In genomic region chr1:172368768-172369418, GRCm38 (mm10) we compare ENCODE assay signal across 9 mouse cellular contexts. TPM values are rescaled to one million over a fixed set of nuclear protein-coding genes. Genes with fewer than 3 reads are reported as not detected.
DNase-seq lines count a peak whose midpoint lies in the region; ATAC-seq and TF ChIP-seq lines count a peak whose summit lies in the region.
"Had no signal": no experiment of that assay in that cellular context is flagged by ENCODE, and none has a peak within 500 bp of the region (broad histone marks: within the 10 kb centered on the region; RNA-seq: fewer than 3 reads in every experiment).

No protein-coding gene starts in this region.

- TF ChIP-seq EP300 in CH12.LX (IDR thresholded peaks at IDR 0.05; ENCODE audit: low read length): no peak

- WGBS in cerebellum, adult 2 months: 26% methylated on average over 23 of the region's 23 CpGs
- WGBS in hindbrain, embryonic 11.5 days: 32% methylated on average over 23 of the region's 23 CpGs
- WGBS in liver, embryonic 12.5 days (ENCODE audit: insufficient replicate concordance): 28% methylated on average over 23 of the region's 23 CpGs

- ATAC-seq in hindbrain, embryonic 11.5 days (ENCODE audit: low FRiP score): peak; percentile 47
- ATAC-seq in liver, embryonic 12.5 days: no peak

- no peaks in the 10 kb centered on the region for H3K4me1 ChIP-seq in cerebellum, adult 2 months (ENCODE audit: control insufficient read depth, insufficient read depth, low read length)
- H3K4me1 ChIP-seq in CH12.LX (ENCODE audit: control insufficient read depth in 1 of 2, insufficient read depth in 2 of 2): peaks cover 6 to 20% of the 10 kb centered on the region in 2 experiments
- H3K4me1 ChIP-seq in hindbrain, embryonic 11.5 days (replicated peaks; ENCODE audit: control insufficient read depth, insufficient read depth, low read length): no peaks in the 10 kb centered on the region
- H3K4me1 ChIP-seq in liver, embryonic 12.5 days: peaks cover 20% of the 10 kb centered on the region

- H3K4me3 ChIP-seq in cerebellum, adult 2 months (replicated peaks; ENCODE audit: insufficient read depth, low read depth, low read length): no peak overlapping the region
- no peak overlapping the region for H3K4me3 ChIP-seq in CH12.LX (replicated peaks in 1 of 3; ENCODE audit: low read depth in 2 of 3, low read length in 2 of 3, poor library complexity in 1 of 3)
- H3K4me3 ChIP-seq in hindbrain, embryonic 11.5 days (ENCODE audit: low read depth, low read length): no peak overlapping the region
- H3K4me3 ChIP-seq in liver, embryonic 12.5 days: 0 out of 2 replicates have a peak overlapping the region, but pooled peaks have one; percentile 2

- in situ Hi-C loops in CH12.LX (cut with MboI; ENCODE audit: low pct_ligation_motif_present, low pct_unique_long_range_greater_than_20kb, low sequenced_read_pairs): no loop called here

- H3K4me2 ChIP-seq in CH12.LX (ENCODE audit: insufficient read depth, low read depth, poor library complexity, severe bottlenecking): peak overlapping the region; percentile 9; the same call in 1 of the 2 replicates
- H3K4me2 ChIP-seq in hindbrain, embryonic 11.5 days (replicated peaks; ENCODE audit: low read depth, low read length): no peak overlapping the region
- peak overlapping the region; percentile 26 for H3K4me2 ChIP-seq in liver, embryonic 12.5 days

- TF ChIP-seq RAD21 in CH12.LX (IDR thresholded peaks at IDR 0.05; ENCODE audit: low read depth, low read length): no peak; the same call in 1 of the 2 replicates

- dilution Hi-C loops in CH12.LX (cut with MboI; ENCODE audit: extremely low pct_ligation_motif_present, extremely low pct_unique_long_range_greater_than_20kb, low sequenced_read_pairs): no loop called here

- TF ChIP-seq CTCF in cerebellum, adult 2 months (IDR thresholded peaks at IDR 0.05; ENCODE audit: borderline replicate concordance, insufficient read depth, low read depth, low read length): peak; percentile 24; the same call in 1 of the 2 replicates
- TF ChIP-seq CTCF in CH12.LX (conservative IDR thresholded peaks at IDR 0.05 in 1 of 2, IDR thresholded peaks at IDR 0.05 in 1 of 2; ENCODE audit: low read depth in 2 of 2, low read length in 2 of 2): peak; percentile 14 to 73; a peak in 2 of 4 replicates

- no peaks in the 10 kb centered on the region for H3K79me2 ChIP-seq in CH12.LX (replicated peaks; ENCODE audit: control insufficient read depth, extremely low read depth, insufficient read depth, poor library complexity, severe bottlenecking)

- no peaks in the 10 kb centered on the region for H3K27me3 ChIP-seq in cerebellum, adult 2 months (ENCODE audit: control insufficient read depth, insufficient read depth, low read length)
- no peaks in the 10 kb centered on the region for H3K27me3 ChIP-seq in CH12.LX (replicated peaks)
- no peaks in the 10 kb centered on the region for H3K27me3 ChIP-seq in hindbrain, embryonic 11.5 days (ENCODE audit: control insufficient read depth, insufficient read depth, low read length)
- H3K27me3 ChIP-seq in liver, embryonic 12.5 days (replicated peaks): peaks cover 16% of the 10 kb centered on the region

- H3K9ac ChIP-seq in CH12.LX (ENCODE audit: insufficient read depth, low read depth): no peak overlapping the region
- H3K9ac ChIP-seq in hindbrain, embryonic 11.5 days (ENCODE audit: low read depth, low read length): no peak overlapping the region
- no peak overlapping the region for H3K9ac ChIP-seq in liver, embryonic 12.5 days

- TF ChIP-seq POLR2A in cerebellum, adult 2 months (IDR thresholded peaks at IDR 0.05; ENCODE audit: borderline replicate concordance, insufficient read depth, low read length): no peak
- peak; percentile 20; the same call in 1 of the 2 replicates for TF ChIP-seq POLR2A in CH12.LX (IDR thresholded peaks at IDR 0.05; ENCODE audit: low read depth, low read length)

- no peaks in the 10 kb centered on the region for H3K9me3 ChIP-seq in CH12.LX (replicated peaks; ENCODE audit: low read length)
- no peaks in the 10 kb centered on the region for H3K9me3 ChIP-seq in hindbrain, embryonic 11.5 days (ENCODE audit: control insufficient read depth, low read length)
- H3K9me3 ChIP-seq in liver, embryonic 12.5 days (replicated peaks): no peaks in the 10 kb centered on the region

- no peak for DNase-seq in cerebellum, adult 2 months
- DNase-seq in cerebellum, adult 11 months: no peak
- DNase-seq in CH12.LX (ENCODE audit: extremely low read depth): peak; percentile 58
- peak; percentile 59 for DNase-seq in embryo, embryonic 9.5 days (ENCODE audit: extremely low spot score)
- DNase-seq in hindbrain, embryonic 11.5 days (ENCODE audit: low spot score): peak; percentile 80
- DNase-seq in naive thymus-derived CD4-positive, alpha-beta T cell, adult 2 months (ENCODE audit: low read depth): peak; percentile 88
- DNase-seq in thymus, postnatal 25 days: peak; percentile 84

- H3K27ac ChIP-seq in cerebellum, adult 2 months (ENCODE audit: insufficient read depth, low read length): no peak overlapping the region
- no peak overlapping the region for H3K27ac ChIP-seq in CH12.LX (ENCODE audit: insufficient read depth, low read depth)
- no peak overlapping the region for H3K27ac ChIP-seq in hindbrain, embryonic 11.5 days (ENCODE audit: low read depth, low read length)
- H3K27ac ChIP-seq in liver, embryonic 12.5 days: no peak overlapping the region
- H3K27ac ChIP-seq: macrophage had no signal

- no peaks in the 10 kb centered on the region for H3K36me3 ChIP-seq in CH12.LX (replicated peaks in 1 of 2; ENCODE audit: control insufficient read depth in 1 of 2, insufficient read depth in 1 of 2, low read length in 1 of 2)
- no peaks in the 10 kb centered on the region for H3K36me3 ChIP-seq in hindbrain, embryonic 11.5 days (ENCODE audit: control insufficient read depth, insufficient read depth, low read length)
- no peaks in the 10 kb centered on the region for H3K36me3 ChIP-seq in liver, embryonic 12.5 days

TF ChIP-seq in CH12.LX, 34 proteins besides CTCF, POLR2A, EP300 and RAD21 (continues in another document):
- peak; percentile 48 for TF ChIP-seq MAX (IDR thresholded peaks at IDR 0.05; ENCODE audit: low read length)
- TF ChIP-seq ZNF384 (IDR thresholded peaks at IDR 0.05; ENCODE audit: low read depth, low read length): no peak
- no peak for TF ChIP-seq CHD1 (IDR thresholded peaks at IDR 0.05; ENCODE audit: low read depth, low read length)
- no peak for TF ChIP-seq UBTF (IDR thresholded peaks at IDR 0.05; ENCODE audit: low read depth, low read length)
- no peak for TF ChIP-seq POLR2AphosphoS2 (IDR thresholded peaks at IDR 0.05; ENCODE audit: low read depth, low read length)
- 0 out of 2 replicates have a peak, but pooled peaks have one; percentile 5 for TF ChIP-seq JUN (IDR thresholded peaks at IDR 0.05; ENCODE audit: insufficient read depth, low read depth, low read length)
- peak; percentile 27; the same call in 1 of the 2 replicates for TF ChIP-seq BHLHE40 (IDR thresholded peaks at IDR 0.05; ENCODE audit: low read depth, low read length)
- TF ChIP-seq USF2 (conservative IDR thresholded peaks at IDR 0.05; ENCODE audit: low read depth, low read length): no peak
- TF ChIP-seq NELFE (IDR thresholded peaks at IDR 0.05; ENCODE audit: low read depth, low read length): no peak
- TF ChIP-seq E2F4 (IDR thresholded peaks at IDR 0.05; ENCODE audit: insufficient replicate concordance, low read depth, low read length): no peak
- TF ChIP-seq HCFC1 (IDR thresholded peaks at IDR 0.05; ENCODE audit: low read depth, low read length): peak; percentile 42; the same call in 1 of the 2 replicates
- TF ChIP-seq RCOR1 (conservative IDR thresholded peaks at IDR 0.05; ENCODE audit: low read depth, low read length): no peak
- peak; percentile 27; the same call in 1 of the 2 replicates for TF ChIP-seq TCF12 (IDR thresholded peaks at IDR 0.05; ENCODE audit: low read depth, low read length)
- TF ChIP-seq IRF4 (IDR thresholded peaks at IDR 0.05; ENCODE audit: low read depth, low read length): 0 out of 2 replicates have a peak, but pooled peaks have one; percentile 17
- TF ChIP-seq ELF1 (IDR thresholded peaks at IDR 0.05; ENCODE audit: low read depth, low read length): peak; percentile 70
- TF ChIP-seq MYC (IDR thresholded peaks at IDR 0.05; ENCODE audit: low read depth, low read length): 0 out of 2 replicates have a peak, but pooled peaks have one; percentile 16
- no peak for TF ChIP-seq PAX5 (IDR thresholded peaks at IDR 0.05; ENCODE audit: low read length)
- TF ChIP-seq CHD2 (IDR thresholded peaks at IDR 0.05; ENCODE audit: low read length): peak; percentile 51; the same call in 1 of the 2 replicates
- TF ChIP-seq KAT2A (IDR thresholded peaks at IDR 0.05; ENCODE audit: insufficient replicate concordance, low read length): no peak
- TF ChIP-seq USF1 (IDR thresholded peaks at IDR 0.05; ENCODE audit: low read depth, low read length): no peak
- TF ChIP-seq MAZ (IDR thresholded peaks at IDR 0.05; ENCODE audit: low read depth, low read length): 0 out of 2 replicates have a peak, but pooled peaks have one; percentile 37
- no peak; the same call in 1 of the 2 replicates for TF ChIP-seq MXI1 (IDR thresholded peaks at IDR 0.05; ENCODE audit: low read depth, low read length)

RNA-seq across cellular contexts. Expression of gene Pigm, which starts 7.5 kb away (rescaled TPM):
- polyA plus RNA-seq in cerebellum, adult 2 months (2012; rRNA removed): 7.5 and 7.9 TPM in 2 replicates
- total RNA-seq in CH12.LX (2012; rRNA removed) (8.6 and 9.5 TPM in 2 replicates), CH12.LX (2014; rRNA removed) (13.8 and 14.3 TPM in 2 replicates)
- polyA plus RNA-seq in CH12.LX (2012; ENCODE audit: insufficient read length, low read depth): 8.7 and 10.7 TPM in 2 replicates
- 11.0 and 11.8 TPM in 2 replicates for polyA plus RNA-seq in hindbrain, embryonic 11.5 days (2014; fragmentation: Nextera tagmentation; extraction: Ambion mirVana)
- polyA plus RNA-seq in liver, embryonic 12.5 days (2016; fragmentation: Nextera tagmentation; extraction: Ambion mirVana): 4.3 TPM in 2 replicates

RNA-seq across cellular contexts. Expression of gene Kcnj10, which starts 27.9 kb away (rescaled TPM):
- polyA plus RNA-seq in cerebellum, adult 2 months (2012; rRNA removed): 141 and 174 TPM in 2 replicates
- total RNA-seq in CH12.LX (2012; rRNA removed) (0.08 and 0.13 TPM in 2 replicates), CH12.LX (2014; rRNA removed) (not detected in 2 replicates)
- 0.06 TPM in 1 of 2 replicates, not detected in the other for polyA plus RNA-seq in CH12.LX (2012; ENCODE audit: insufficient read length, low read depth)
- 0.73 TPM in 2 replicates for polyA plus RNA-seq in hindbrain, embryonic 11.5 days (2014; fragmentation: Nextera tagmentation; extraction: Ambion mirVana)
- polyA plus RNA-seq in liver, embryonic 12.5 days (2016; fragmentation: Nextera tagmentation; extraction: Ambion mirVana): 0.02 and 0.07 TPM in 2 replicates

RNA-seq across cellular contexts. Expression of gene Kcnj9, which starts 39.8 kb away (rescaled TPM):
- 116 and 130 TPM in 2 replicates for polyA plus RNA-seq in cerebellum, adult 2 months (2012; rRNA removed)
- total RNA-seq in CH12.LX (2012; rRNA removed) (0.04 TPM in 1 of 2 replicates, not detected in the other), CH12.LX (2014; rRNA removed) (not detected in 2 replicates)
- 0.07 and 0.10 TPM in 2 replicates for polyA plus RNA-seq in CH12.LX (2012; ENCODE audit: insufficient read length, low read depth)
- polyA plus RNA-seq in hindbrain, embryonic 11.5 days (2014; fragmentation: Nextera tagmentation; extraction: Ambion mirVana): 0.17 and 0.46 TPM in 2 replicates
- polyA plus RNA-seq in liver, embryonic 12.5 days (2016; fragmentation: Nextera tagmentation; extraction: Ambion mirVana): not detected in 2 replicates

Comparison
In these comparisons a context has a peak if more than half of its experiments do, and no peak if none do; other contexts are left out.
1. DNase-seq: peak in CH12.LX (single experiment), embryo, embryonic 9.5 days (single experiment), hindbrain, embryonic 11.5 days (single experiment), naive thymus-derived CD4-positive, alpha-beta T cell, adult 2 months (single experiment) and thymus, postnatal 25 days (single experiment); none in cerebellum, adult 2 months (0 of 2) and cerebellum, adult 11 months (single experiment).
2. RNA of gene Kcnj10, which starts 27.9 kb away (polyA plus RNA-seq): 141 to 174 TPM in cerebellum, adult 2 months; 0.73 TPM in hindbrain, embryonic 11.5 days, 0.06 TPM in CH12.LX and 0.02 to 0.07 TPM in liver, embryonic 12.5 days; every median in the first group is over 10 times any median in the second.
3. RNA of gene Kcnj9, which starts 39.8 kb away (polyA plus RNA-seq): 116 to 130 TPM in cerebellum, adult 2 months; 0.17 to 0.46 TPM in hindbrain, embryonic 11.5 days, 0.07 to 0.10 TPM in CH12.LX and not detected in liver, embryonic 12.5 days; every median in the first group is over 10 times any median in the second.